Mouse (Mus musculus): ENCODE measurements around the gene Mipep. TPM values are rescaled to one million over a fixed set of nuclear protein-coding genes. Genes with fewer than 3 reads are reported as not detected.

Gene Mipep
- total and polyA plus RNA-seq, 2 experiments from 2014 or later, result 17.1 to 32.1 TPM

DNA sequence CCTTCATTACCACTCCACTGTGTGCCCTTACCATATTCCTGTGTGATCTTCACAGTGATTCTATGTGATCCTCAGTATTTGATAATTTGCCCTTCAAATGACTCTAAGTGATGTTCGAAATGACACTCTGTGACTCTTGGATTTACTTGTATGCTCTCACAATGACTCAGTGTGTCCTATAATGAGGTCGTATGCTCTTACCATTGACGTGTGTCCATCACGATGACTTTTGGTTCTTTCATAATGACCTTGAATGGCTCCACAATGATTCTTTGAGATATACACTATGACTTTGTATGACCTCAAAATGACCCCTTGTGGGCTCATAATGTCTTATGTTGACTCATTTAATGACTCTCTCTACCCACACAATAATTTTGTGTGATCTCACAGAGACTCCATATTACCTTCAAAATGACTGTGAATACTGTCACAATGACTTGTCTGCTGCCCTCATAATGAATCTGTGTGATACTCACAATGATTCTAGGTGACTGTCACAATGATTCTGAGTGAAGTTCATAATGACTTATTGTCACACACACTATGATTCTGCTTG lies 153.2 kb downstream of the Mipep start:
- no peak for ATAC-seq (ENCODE audit: low FRiP score)
- 95% methylated on average over 4 of the region's 4 CpGs for WGBS

More for the DNA sequence above, 153.2 kb downstream of the Mipep start:
- DNase-seq (ENCODE audit: low spot score), result no peak
- H3K36me3 ChIP-seq (ENCODE audit: insufficient read depth, low read length), result no peaks in the 10 kb centered on the region
- H3K4me2 ChIP-seq (ENCODE audit: low read depth, low read length, poor library complexity, severe bottlenecking), result no peak overlapping the region
- no peak for TF ChIP-seq CTCF (IDR thresholded peaks at IDR 0.05)
- H3K27me3 ChIP-seq (ENCODE audit: insufficient read depth, low read length), result no peaks in the 10 kb centered on the region
- H3K9me3 ChIP-seq (ENCODE audit: low read length), result no peaks in the 10 kb centered on the region
- H3K4me1 ChIP-seq (ENCODE audit: insufficient read depth, low read length), result no peaks in the 10 kb centered on the region
- H3K9ac ChIP-seq (replicated peaks; ENCODE audit: low read length, poor library complexity, severe bottlenecking), result no peak overlapping the region
- H3K27ac ChIP-seq (ENCODE audit: low read depth, low read length), result no peak overlapping the region
- no peak overlapping the region for H3K4me3 ChIP-seq (ENCODE audit: low read depth, low read length)

Other genes starting within 250 kb of the Mipep start
- gene Spata13, start 150.6 kb upstream of the Mipep start, total RNA-seq (2014; rRNA removed), result 28.0 and 33.0 TPM in 2 replicates
- gene Spata13, start 150.6 kb upstream of the Mipep start, polyA plus RNA-seq (2015; fragmentation: Nextera tagmentation; extraction: Ambion mirVana), result 9.0 and 12.4 TPM in 2 replicates
- 0.11 and 0.28 TPM in 2 replicates for gene C1qtnf9, start 16.4 kb upstream of the Mipep start, total RNA-seq (2014; rRNA removed)
- 0.10 TPM in 1 of 2 replicates, not detected in the other for gene C1qtnf9, start 16.4 kb upstream of the Mipep start, polyA plus RNA-seq (2015; fragmentation: Nextera tagmentation; extraction: Ambion mirVana)

Measured in midbrain, postnatal 0 days (tissue).